Mouse (Mus musculus) lung, postnatal 0 days (tissue): ENCODE results near the gene Gxylt2. TPM values are rescaled to one million over a fixed set of nuclear protein-coding genes. Genes with fewer than 3 reads are reported as not detected.

Experiments
- ATAC-seq: fragments of 200-750 bp; cut with Nextera tagmentation; 2 replicates; pipeline ENCODE4 v1.8.0; 2017; ENCODE audit warnings: moderate library complexity
- DNase-seq: peaks from one replicate; pipeline ENCODE4 v3.0.0-alpha.2; 2016; ENCODE audit warnings: low spot score
- H3K27ac ChIP-seq: fragments of 300-500 bp; sonication (generic); 2 replicates; pipeline ENCODE4 v1.5.1; 2014; ENCODE audit warnings: antibody characterized with exemption, mild to moderate bottlenecking, low read length, mixed read lengths
- H3K27me3 ChIP-seq: fragments of 300-500 bp; sonication (generic); replicated peaks from 2 replicates; pipeline ENCODE4 v1.6.1; 2014; ENCODE audit warnings: low read length, mixed read lengths; ENCODE audit not compliant: insufficient read depth
- H3K36me3 ChIP-seq: fragments of 300-500 bp; sonication (generic); 2 replicates; pipeline ENCODE4 v1.6.1; 2014; ENCODE audit warnings: low read length, mixed read lengths; ENCODE audit not compliant: insufficient read depth
- H3K4me1 ChIP-seq: fragments of 300-500 bp; sonication (generic); 2 replicates; pipeline ENCODE4 v1.6.1; 2014; ENCODE audit warnings: antibody characterized with exemption, low read depth, low read length, mixed read lengths; ENCODE audit not compliant: insufficient read depth
- H3K4me2 ChIP-seq: fragments of 300-500 bp; sonication (generic); replicated peaks from 2 replicates; pipeline ENCODE4 v1.6.1; 2014; ENCODE audit warnings: low read depth, mild to moderate bottlenecking, low read length, moderate library complexity, mixed read lengths
- H3K4me3 ChIP-seq: fragments of 300-500 bp; sonication (generic); 2 replicates; pipeline ENCODE4 v1.5.1; 2014; ENCODE audit warnings: low read depth, low read length
- H3K9ac ChIP-seq: fragments of 300-500 bp; sonication (generic); replicated peaks from 2 replicates; pipeline ENCODE4 v1.6.1; 2014; ENCODE audit warnings: low read depth, mild to moderate bottlenecking
- H3K9me3 ChIP-seq: fragments of 300-500 bp; sonication (generic); 2 replicates; pipeline ENCODE4 v1.6.1; 2016; ENCODE audit warnings: low read length, mixed read lengths
- CTCF ChIP-seq: IDR thresholded peaks from 2 replicates; pipeline ENCODE4 v1.5.1; 2016; ENCODE audit warnings: antibody characterized with exemption, mild to moderate bottlenecking
- EP300 ChIP-seq: IDR thresholded peaks from 2 replicates; pipeline ENCODE4 v1.6.1; 2016; ENCODE audit warnings: antibody characterized with exemption, mild to moderate bottlenecking, control low read depth
- WGBS: fragments of 180-500 bp; shearing (Covaris S2); extraction: QIAGEN DNeasy Blood & Tissue Kit; methylation state at CpG from one replicate; pipeline ENCODE4 v1.1.7; 2014; 5-methylcytosine and 5-hydroxymethylcytosine counted together
- polyA plus RNA-seq: library from polyadenylated mRNA; unstranded; fragments of >200 nt; fragmentation: Nextera tagmentation; extraction: Ambion mirVana; gene quantifications from 2 replicates; pipeline ENCODE4 v1.2.1, GENCODE M21; 2015

Gene Gxylt2
- polyA plus RNA-seq, 1 experiment from 2014 or later, result 2.2 TPM

GRCm38 (mm10) chr6:100708248-100708647 is 3.7 kb downstream of the Gxylt2 start:
- TF ChIP-seq CTCF (no peak), EP300 (no peak)
- WGBS, result 60% methylated on average over 1 of the region's 1 CpGs
- H3K9ac ChIP-seq, result no peak overlapping the region
- 0 out of 2 replicates have a peak, but pooled peaks cover 4% of the 10 kb centered on the region for H3K27me3 ChIP-seq
- no peak overlapping the region for H3K4me2 ChIP-seq
- H3K27ac ChIP-seq, result no peak overlapping the region
- DNase-seq (no peak), ATAC-seq (no peak)
- no peaks in the 10 kb centered on the region for H3K9me3 ChIP-seq
- H3K4me3 ChIP-seq, result no peak overlapping the region
- H3K36me3 ChIP-seq, result no peaks in the 10 kb centered on the region
- peaks cover 3% of the 10 kb centered on the region; the same call in 1 of the 2 replicates for H3K4me1 ChIP-seq

GRCm38 (mm10) chr6:100708996-100709395 is 4.5 kb downstream of the Gxylt2 start:
- H3K4me1 ChIP-seq, result peaks cover 3% of the 10 kb centered on the region; the same call in 1 of the 2 replicates

GRCm38 (mm10) chr6:100709483-100709882 is 4.9 kb downstream of the Gxylt2 start:
- H3K9ac ChIP-seq, result no peak overlapping the region
- peak; percentile 90 for ATAC-seq
- H3K9me3 ChIP-seq, result no peaks in the 10 kb centered on the region
- H3K4me1 ChIP-seq, result peaks cover 3% of the 10 kb centered on the region; the same call in 1 of the 2 replicates
- 17% methylated on average over 7 of the region's 7 CpGs for WGBS
- TF ChIP-seq EP300, result peak; percentile 69
- no peak for TF ChIP-seq CTCF
- H3K4me2 ChIP-seq, result no peak overlapping the region
- no peak overlapping the region for H3K27ac ChIP-seq
- 0 out of 2 replicates have a peak, but pooled peaks cover 4% of the 10 kb centered on the region for H3K27me3 ChIP-seq
- no peak overlapping the region for H3K4me3 ChIP-seq
- H3K36me3 ChIP-seq, result no peaks in the 10 kb centered on the region
- peak; percentile 71 for DNase-seq

More at GRCm38 (mm10) chr6:100708996-100709395, 4.5 kb downstream of the Gxylt2 start:
- ATAC-seq, result no peak
- 61% methylated on average over 9 of the region's 9 CpGs for WGBS
- DNase-seq, result no peak
- H3K9ac ChIP-seq, result no peak overlapping the region
- H3K27me3 ChIP-seq, result 0 out of 2 replicates have a peak, but pooled peaks cover 4% of the 10 kb centered on the region
- TF ChIP-seq EP300 (no peak), CTCF (no peak)
- H3K4me2 ChIP-seq, result no peak overlapping the region
- H3K27ac ChIP-seq, result no peak overlapping the region
- H3K9me3 ChIP-seq, result no peaks in the 10 kb centered on the region
- H3K36me3 ChIP-seq, result no peaks in the 10 kb centered on the region
- H3K4me3 ChIP-seq, result no peak overlapping the region

GRCm38 (mm10) chr6:100710170-100710569 is 5.6 kb downstream of the Gxylt2 start:
- peaks cover 3% of the 10 kb centered on the region; the same call in 1 of the 2 replicates for H3K4me1 ChIP-seq
- H3K4me2 ChIP-seq, result no peak overlapping the region
- TF ChIP-seq CTCF (peak; percentile 53), EP300 (no peak)
- DNase-seq (no peak), ATAC-seq (no peak)
- H3K27me3 ChIP-seq, result 0 out of 2 replicates have a peak, but pooled peaks cover 1% of the 10 kb centered on the region
- H3K9me3 ChIP-seq, result no peaks in the 10 kb centered on the region
- H3K36me3 ChIP-seq, result no peaks in the 10 kb centered on the region
- WGBS, result 29% methylated on average over 4 of the region's 4 CpGs
- H3K9ac ChIP-seq, result no peak overlapping the region
- no peak overlapping the region for H3K27ac ChIP-seq
- H3K4me3 ChIP-seq, result no peak overlapping the region

- H3K9me3 ChIP-seq, result no peaks in the 10 kb centered on the region
- no peaks in the 10 kb centered on the region for H3K36me3 ChIP-seq
- ATAC-seq, result no peak
- H3K27me3 ChIP-seq, result no peaks in the 10 kb centered on the region
- H3K4me1 ChIP-seq, result no peaks in the 10 kb centered on the region; the same call in 1 of the 2 replicates
- no peak overlapping the region for H3K27ac ChIP-seq
- 57% methylated on average over 5 of the region's 5 CpGs for WGBS
- H3K4me2 ChIP-seq, result no peak overlapping the region
- H3K9ac ChIP-seq, result no peak overlapping the region
- DNase-seq, result no peak
- TF ChIP-seq EP300, result no peak
- no peak for TF ChIP-seq CTCF
- H3K4me3 ChIP-seq, result no peak overlapping the region
Measured at GRCm38 (mm10) chr6:100710866-100711265, 6.3 kb downstream of the Gxylt2 start.

- H3K4me2 ChIP-seq, result no peak overlapping the region
- ATAC-seq (no peak), DNase-seq (peak; percentile 16)
- no peak overlapping the region for H3K9ac ChIP-seq
- no peak for TF ChIP-seq CTCF
- no peak for TF ChIP-seq EP300
- H3K4me1 ChIP-seq, result no peaks in the 10 kb centered on the region; the same call in 1 of the 2 replicates
- H3K9me3 ChIP-seq, result no peaks in the 10 kb centered on the region
- H3K27ac ChIP-seq, result no peak overlapping the region; the same call in 1 of the 2 replicates
- H3K36me3 ChIP-seq, result no peaks in the 10 kb centered on the region
- 59% methylated on average over 8 of the region's 8 CpGs for WGBS
- no peak overlapping the region for H3K4me3 ChIP-seq
- H3K27me3 ChIP-seq, result no peaks in the 10 kb centered on the region
Measured at GRCm38 (mm10) chr6:100715296-100715828, 10.8 kb downstream of the Gxylt2 start.
